Mouse (Mus musculus): ENCODE results near the gene Nup62.

Nup62 gene

DNA sequence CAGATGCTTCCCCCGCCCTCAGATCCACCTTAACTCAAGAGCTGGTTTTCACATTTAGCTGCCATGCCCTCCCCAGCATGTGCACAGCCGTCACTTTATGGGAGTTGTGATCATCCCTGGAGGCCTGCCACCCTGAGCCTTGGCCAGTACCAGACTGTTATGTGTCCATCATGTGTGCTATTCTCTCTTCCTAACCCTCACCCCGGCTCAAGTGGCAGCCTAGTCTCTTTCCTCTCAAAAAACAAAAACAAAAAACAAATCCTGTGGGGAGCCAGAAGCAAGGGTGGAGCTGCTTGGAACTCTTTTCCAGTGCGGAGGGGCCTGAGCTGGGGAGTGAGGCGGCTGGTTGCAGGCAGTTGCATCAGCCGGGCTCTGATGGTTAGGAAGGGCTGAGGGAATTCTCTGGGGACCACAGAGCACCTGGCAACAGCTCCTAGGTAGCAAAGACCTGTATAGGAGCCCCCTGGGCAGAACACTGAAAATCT lies 2.9 kb downstream of the Nup62 start:
- DNase-seq (ENCODE audit: extremely low spot score, low read depth, low spot score), result no peak

DNA sequence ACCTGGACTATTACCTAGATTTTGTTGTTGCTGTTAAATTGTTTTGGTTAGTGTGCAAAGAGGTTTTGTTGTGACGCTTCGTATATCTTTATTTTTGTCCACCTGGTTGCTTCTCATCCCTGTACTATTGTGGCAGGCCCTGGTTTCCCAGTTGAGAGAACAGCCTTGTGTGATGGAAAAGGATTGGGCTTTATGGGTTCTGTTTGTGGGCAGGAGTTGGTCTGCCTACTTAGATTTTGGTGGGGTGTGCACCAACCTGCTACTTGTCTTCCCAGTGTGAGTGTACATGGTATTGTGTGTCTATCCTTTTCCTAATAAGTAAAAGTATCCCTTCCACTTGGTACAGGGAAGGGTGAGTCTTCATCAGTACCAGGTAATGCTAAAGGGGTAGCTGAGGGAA lies 3.5 kb downstream of the Nup62 start:
- DNase-seq (ENCODE audit: extremely low spot score, low read depth, low spot score), result no peak

DNA sequence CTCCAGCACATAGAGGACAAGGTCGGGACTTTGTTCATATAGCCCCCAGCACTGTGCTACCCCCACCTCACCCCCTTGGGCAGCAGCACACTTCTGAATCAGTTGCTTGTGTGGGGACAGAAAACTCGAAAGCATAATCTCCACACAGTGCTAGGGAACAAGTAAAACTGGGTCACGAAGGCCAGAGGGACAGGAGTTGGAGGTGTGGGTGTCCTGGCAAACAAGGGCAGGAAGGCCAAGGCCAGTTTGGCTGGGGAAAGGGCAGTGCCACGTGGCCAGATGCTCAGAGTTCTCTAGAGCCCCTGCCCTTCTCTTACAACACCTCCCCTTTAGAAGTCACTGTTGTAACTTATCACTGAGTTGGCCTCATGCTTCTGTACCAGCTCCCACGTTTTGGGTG lies 4.0 kb downstream of the Nup62 start:
- no peak for DNase-seq (ENCODE audit: extremely low spot score, low read depth, low spot score)

DNA sequence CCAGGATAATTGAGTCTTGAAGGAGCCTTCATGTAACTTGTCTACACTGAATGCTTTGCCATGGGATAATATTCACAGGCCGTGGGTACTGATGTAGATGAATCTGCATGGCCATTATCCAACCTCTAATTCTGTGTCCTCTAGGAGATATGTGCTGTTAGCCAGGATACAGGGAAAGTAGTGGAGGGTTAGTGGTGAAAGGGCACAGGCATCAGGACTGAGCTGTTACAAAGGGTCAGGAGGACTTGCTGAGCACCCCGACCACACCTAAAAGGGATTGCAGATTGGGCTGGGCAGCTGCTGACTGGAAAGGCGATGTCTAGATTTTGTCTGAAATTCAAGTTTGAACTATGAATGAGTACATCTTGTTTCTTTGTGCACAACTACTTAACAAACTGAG lies 4.6 kb downstream of the Nup62 start:
- DNase-seq (ENCODE audit: extremely low spot score, low read depth, low spot score), result no peak

DNA sequence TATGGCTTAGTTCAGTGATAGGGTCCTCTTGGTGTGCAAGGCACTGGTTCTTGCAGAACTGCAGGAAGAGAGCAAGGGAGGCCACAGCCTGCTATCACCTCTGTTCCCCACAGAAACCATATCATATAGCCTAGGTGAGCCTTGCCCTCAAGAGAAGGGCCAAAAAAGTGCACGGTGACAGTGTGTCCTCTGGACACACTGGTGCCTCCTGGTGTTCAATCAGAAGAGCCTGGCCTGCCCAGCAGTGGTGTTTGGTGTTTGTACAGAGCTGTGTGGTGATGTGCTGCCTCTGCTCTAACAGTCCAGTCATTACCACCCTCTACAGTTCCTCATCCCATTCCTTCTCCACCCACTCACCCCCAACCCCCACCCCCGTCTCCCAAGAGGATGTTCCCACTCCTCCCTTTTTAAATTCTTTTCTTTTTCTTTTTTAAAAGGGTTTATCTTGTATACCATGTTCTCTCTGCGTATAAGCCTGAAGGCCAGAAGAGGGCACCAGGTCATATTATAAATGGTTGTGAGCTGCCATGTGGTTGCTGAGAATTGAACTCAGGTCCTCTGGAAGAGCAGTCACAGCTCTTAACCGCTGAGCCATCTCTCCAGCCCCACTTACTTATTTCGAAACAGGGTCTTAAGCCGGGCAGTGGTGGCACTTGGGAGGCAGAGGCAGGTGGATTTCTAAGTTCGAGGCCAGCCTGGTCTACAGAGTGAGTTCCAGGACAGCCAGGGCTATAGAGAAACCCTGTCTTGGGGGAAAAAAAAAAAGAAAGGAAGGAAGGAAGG lies 6.0 kb downstream of the Nup62 start:
- no peak for DNase-seq (ENCODE audit: extremely low spot score, low read depth, low spot score)

DNA sequence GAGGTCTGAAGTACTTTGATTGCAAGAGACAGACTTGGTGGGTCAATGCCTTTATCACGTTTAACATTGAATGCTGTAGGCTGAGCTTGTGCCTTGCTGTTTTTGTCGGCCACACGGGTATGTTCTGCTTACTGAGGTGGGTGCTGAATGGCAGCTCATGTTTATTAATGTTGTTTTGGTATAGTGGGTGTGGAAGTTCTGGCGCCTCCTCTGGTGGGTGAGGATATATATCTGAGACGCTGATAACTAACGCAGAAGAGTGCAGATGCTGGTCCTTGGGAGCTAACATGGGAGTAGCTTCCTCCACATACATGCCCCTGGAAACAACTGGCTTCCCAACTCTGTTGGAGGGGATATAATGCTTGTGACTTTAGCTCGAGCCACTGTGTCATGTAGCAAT lies 7.5 kb downstream of the Nup62 start:
- no peak for DNase-seq (ENCODE audit: extremely low spot score, low read depth, low spot score)

DNA sequence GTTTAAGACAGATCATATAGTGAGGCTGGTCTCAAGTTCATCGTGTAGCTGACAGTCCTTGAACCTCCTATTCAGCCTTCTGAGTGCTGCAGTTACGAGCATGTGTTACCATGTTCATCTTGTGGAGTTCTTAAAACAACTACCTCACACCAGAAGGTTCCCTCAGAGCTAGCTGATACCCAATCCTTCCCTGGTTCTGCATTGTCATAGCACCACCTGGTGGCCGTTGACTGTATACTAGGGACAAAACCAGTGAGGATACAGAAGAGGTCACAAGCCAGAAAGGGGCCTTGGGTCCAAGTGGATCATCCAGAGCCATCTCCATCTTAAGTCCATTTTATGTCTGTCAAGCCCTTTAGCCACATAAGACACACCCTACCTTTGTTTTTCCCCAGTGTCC lies 9.0 kb downstream of the Nup62 start:
- peak; percentile 42 for DNase-seq (ENCODE audit: extremely low spot score, low read depth, low spot score)

DNA sequence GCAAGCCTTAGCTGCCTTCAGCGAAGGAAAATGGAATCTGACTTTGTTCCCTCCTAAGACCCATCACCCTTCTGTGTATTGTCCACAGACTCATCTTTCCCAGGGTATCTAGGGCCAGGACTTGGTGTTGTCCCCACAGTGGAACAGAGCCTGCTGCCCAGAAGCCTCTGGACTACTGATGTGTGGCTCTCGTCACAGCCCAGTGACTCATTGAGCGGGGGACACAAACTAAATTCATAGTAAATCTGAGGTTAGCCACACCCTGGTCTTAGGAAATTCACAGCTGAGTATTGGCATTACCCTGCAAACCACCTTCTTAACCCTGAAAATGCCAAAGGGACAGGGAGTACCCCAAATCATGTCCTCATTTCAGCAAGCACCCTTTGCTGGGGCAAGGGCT lies 10.9 kb downstream of the Nup62 start:
- no peak for DNase-seq (ENCODE audit: extremely low spot score, low read depth, low spot score)

DNA sequence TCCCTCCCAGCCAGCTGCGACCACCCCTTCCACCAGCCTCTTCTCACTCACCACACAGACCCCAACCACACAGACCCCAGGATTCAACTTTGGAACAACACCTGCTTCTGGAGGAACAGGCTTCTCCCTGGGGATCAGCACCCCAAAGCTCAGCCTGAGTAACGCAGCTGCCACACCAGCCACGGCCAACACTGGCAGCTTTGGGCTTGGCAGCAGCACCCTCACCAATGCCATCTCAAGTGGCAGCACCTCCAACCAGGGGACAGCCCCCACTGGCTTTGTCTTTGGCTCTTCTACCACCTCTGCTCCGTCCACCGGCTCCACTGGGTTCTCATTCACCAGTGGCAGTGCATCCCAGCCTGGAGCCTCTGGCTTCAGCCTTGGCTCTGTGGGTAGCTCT lies 12.8 kb downstream of the Nup62 start:
- DNase-seq (ENCODE audit: extremely low spot score, low read depth, low spot score), result no peak

DNA sequence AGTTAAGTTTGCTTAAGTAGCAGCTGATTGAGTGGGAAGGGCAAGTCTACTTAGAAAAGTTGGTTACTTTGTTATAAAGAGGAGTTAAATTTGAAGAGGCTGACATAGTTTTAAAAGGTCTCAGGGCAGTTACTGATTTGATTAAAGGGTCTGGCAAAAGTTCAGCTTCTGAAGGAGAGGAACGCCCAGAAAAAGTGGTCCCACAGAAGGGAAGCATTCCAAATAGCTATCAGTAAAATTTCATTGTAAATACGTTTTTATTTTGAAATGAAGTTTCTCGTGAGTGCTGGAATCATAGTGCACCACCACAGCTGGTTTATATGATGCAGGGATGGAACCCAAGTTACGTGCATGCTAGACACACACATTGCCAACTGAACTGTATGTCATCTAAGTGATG lies 16.9 kb downstream of the Nup62 start:
- no peak for DNase-seq (ENCODE audit: extremely low spot score, low read depth, low spot score)

DNA sequence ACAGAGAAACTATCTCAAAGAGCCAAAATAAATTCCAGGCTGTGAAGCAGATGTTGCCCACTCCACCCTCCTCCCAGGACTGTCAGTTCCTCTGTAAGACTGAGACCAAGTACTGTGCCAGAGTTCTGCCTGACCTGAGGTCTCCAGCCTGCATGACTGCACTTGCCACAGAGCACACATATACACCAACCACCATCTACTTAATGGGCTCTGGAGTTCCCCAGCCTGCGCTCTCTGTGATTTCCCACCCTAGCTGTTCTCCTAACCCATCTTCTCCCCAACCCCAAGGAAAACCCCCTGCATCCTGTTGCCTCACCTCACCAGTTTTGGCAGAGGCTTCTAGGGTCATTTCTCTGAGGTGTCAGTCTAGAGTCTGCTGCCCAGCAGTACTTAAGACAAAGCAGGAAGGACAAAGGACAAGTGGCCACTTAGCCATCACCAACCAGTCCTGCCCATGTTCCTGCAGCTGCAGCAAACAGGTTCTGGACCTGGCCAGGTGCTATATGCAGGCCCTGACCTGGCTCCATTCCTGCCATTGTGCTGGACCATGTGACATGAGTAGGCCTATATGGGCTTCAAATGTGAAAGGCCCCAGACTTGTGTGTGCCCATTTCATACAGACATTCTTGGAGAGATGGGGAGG lies 19.6 kb downstream of the Nup62 start:
- no peak for DNase-seq (ENCODE audit: extremely low spot score, low read depth, low spot score)

DNA sequence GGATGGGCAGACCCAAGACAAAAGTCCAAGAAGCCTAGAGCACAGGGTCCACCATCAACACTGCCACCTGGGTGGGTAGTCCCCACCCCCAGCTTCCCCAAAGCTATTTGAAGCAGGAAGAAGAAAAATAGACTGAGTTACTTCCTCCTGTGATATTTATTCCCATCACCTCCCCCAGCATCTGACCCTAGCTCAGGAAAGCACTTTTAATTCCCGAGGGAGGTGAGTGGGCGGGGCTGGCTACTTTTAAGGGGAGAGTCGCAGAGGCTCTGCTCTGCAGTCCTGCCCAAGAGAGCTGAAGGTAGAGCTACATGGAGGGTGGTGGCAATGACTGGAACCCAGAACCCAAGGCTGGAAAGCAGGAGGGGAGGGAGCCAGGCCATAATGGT lies 20.1 kb downstream of the Nup62 start:
- DNase-seq (ENCODE audit: extremely low spot score, low read depth, low spot score), result no peak

DNA sequence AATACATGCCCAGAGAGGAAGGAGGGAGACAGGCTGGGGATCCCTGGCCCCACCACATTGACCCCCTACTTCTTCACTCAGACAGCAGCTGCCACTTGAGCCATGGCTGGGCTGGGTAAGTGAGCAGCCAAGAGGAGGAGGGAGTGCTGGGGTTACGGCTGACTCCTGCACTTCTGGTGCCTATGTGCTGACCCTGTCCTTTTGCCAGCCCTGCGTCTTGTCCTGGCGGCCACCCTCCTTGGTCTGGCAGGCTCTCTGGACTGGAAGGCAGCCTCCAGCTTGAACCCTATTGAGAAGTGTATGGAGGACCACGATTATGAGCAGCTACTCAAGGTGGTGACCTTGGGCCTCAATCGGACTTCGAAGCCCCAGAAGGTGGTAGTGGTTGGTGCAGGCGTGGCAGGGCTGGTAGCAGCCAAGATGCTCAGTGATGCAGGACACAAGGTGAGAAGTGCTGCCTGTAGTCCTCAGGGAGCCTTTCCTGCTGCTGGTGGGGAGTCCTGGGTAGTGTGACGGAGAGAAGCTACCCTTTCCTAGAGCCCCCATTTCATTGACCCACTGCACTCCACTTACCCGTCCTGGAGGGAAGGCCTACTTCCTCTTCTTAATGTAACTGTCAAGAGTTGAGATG lies 20.6 kb downstream of the Nup62 start:
- DNase-seq (ENCODE audit: extremely low spot score, low read depth, low spot score), result no peak

DNA sequence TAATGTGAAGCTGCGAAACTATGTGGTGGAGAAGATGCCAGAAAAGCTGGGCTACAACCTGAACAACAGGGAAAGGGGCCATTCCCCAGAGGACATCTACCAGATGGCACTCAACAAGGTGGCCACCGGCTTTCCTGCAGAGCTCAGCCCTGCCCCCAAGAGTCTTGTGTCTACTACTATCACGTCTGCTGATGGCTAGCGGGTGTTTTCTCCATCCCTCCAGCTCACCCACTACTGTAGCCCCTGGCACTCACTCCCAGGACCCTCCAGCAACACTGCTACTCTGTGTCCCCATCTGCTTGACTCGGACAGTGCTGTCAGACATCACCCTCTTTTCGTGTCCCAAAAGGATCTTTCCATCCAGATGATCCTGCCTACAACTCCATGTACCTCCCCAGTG lies 22.2 kb downstream of the Nup62 start:
- no peak for DNase-seq (ENCODE audit: extremely low spot score, low read depth, low spot score)

DNA sequence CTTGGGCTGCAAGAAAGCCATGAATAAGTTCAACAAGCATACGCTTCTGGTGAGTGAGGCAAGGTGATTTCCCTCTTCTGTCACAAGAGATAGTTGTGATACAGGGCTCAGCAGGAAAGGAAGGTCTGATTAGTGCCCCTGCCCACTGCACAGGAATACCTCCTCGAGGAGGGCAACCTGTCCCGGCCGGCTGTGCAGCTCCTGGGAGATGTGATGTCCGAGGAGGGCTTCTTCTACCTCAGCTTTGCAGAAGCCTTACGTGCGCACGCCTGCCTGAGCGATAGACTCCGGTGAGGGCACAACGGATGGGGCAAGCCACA lies 23.2 kb downstream of the Nup62 start:
- DNase-seq (ENCODE audit: extremely low spot score, low read depth, low spot score), result no peak

DNA sequence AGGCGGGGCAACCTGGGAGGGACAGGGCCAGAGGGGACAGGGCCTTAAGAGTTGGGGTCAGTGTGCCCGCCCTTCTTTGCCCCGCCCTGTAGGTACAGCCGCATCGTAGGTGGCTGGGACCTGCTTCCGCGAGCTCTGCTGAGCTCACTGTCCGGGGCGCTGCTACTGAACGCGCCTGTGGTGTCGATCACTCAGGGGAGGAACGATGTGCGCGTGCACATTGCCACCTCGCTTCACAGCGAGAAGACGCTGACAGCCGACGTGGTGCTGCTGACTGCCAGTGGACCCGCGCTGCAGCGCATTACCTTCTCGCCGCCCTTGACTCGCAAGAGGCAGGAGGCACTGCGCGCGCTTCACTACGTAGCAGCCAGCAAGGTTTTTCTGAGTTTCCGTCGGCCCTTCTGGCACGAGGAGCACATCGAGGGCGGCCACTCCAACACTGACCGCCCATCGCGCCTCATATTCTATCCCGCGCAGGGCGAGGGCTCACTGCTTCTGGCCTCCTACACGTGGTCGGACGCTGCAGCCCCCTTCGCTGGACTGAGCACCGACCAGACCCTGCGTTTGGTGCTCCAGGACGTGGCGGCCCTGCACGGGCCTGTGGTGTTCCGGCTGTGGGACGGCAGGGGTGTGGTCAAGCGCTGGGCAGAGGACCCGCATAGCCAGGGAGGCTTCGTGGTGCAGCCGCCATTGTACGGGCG lies 23.8 kb downstream of the Nup62 start:
- no peak for DNase-seq (ENCODE audit: extremely low spot score, low read depth, low spot score)

DNA sequence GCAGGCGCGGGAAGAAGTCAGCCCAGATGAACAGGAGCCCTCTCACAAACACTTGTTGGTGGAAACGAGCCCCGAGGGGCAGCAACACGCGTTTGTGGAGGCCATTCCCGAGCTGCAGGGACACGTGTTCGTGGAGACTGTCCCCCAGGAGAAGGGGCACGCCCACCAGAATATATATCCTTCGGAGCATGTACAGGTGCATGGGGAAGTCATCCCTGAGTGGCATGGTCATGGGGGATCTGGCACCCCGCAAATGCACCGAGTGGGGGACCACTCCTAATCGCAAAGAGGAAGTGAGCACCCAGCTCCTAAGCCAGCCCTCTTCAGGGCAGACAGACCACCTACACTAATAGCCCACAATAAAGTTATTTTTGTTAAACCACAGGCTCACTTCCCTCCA lies 24.5 kb downstream of the Nup62 start:
- DNase-seq (ENCODE audit: extremely low spot score, low read depth, low spot score), result no peak

DNA sequence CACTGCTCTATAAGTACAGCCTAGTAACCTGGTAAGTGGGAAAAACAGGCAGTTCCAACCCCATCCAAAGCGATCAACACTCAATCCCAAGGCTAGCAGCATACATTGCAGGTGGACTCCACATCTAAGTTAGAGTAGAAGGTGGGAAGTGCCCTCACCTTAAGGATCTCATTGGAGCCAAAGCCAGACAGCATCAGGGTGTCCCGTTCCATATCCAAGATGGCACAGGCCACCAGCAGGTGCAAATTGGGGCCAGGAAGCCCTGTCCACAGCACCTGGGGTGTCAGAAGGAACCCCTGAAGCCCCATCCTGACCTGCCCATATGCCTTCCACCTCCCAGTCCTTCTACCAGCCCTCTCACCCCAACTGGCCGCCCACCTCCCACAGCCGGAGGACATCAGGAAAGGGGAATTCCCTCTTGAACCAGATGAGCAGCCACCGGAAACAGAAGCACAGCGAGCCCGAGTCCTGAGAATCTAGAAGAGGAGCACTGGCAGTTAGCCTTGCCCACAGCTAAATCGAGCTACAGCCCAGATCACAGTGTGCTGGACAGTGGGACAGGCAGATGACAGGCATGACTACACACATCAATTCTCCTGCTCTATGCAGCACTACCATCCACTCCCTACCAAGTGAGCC lies 26.1 kb downstream of the Nup62 start:
- DNase-seq (ENCODE audit: extremely low spot score, low read depth, low spot score), result no peak

DNA sequence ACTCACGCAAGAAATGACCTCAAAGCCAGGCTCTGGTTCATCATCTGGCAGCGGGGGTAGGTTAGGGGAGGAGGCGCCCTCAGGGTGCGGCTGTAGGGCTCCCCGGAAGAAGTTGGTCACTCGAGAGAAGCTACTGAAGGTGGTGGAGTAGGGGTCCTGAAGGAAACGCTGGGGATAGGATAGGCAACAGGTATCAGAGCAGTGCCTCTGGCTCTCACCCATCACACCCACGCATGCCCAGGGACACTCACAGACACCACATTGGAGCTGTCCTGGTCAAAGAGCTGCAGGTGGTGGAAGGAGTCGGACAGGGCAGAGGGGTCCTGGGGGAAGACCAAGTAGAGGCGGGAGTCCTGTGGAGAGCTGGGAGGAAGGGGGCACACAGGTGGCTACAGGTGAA lies 29.1 kb downstream of the Nup62 start:
- DNase-seq (ENCODE audit: extremely low spot score, low read depth, low spot score), result no peak

DNA sequence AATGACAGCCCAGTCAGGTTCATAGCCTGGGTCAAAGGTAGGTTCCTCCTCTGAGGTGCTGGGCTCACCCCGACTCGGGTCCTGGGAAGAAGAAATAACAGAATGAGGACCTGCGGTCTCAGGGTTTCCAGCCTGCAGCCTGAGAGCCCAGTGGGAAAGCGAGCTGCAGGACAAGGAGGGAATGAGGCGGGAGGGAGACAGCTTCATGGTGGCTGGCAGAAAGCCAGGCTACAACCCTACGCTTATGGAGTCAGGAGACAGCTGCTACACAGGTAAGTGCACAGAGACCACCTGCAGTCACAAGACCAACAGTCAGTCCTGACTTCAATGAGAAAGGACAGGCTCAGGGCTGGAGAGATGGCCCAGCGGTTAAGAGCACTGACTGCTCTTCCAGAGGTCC lies 30.9 kb downstream of the Nup62 start:
- DNase-seq (ENCODE audit: extremely low spot score, low read depth, low spot score), result no peak

DNA sequence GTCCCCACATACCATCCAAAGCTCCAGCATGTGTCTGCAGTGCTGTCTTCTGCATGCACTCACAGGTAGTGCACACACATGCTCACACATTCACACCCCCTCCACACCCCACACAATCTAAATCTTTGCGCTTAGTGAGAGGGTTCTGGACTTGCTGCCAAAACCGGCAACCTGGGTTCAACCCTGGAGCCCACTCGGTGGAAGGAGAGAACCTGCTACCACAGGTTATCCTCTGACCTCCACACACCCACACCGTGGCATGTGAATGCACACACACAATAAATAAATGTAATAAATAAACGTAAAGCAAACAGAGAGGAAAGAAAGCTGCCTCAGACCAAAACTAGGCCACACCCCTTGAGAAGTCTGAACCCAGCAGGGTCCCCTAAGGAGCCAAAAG lies 31.9 kb downstream of the Nup62 start:
- DNase-seq (ENCODE audit: extremely low spot score, low read depth, low spot score), result no peak
